Mouse (Mus musculus) liver, embryonic 16.5 days (tissue): Measurements from ENCODE around the gene Shbg. TPM values are rescaled to one million over a fixed set of nuclear protein-coding genes. Genes with fewer than 3 reads are reported as not detected.
"Not testable (repeated sequence)": the region's sequence is repeated elsewhere in the genome, so short reads cannot be mapped to it uniquely, and the experiment has no call there.

Source experiments
- ATAC-seq: fragments of 200-750 bp; cut with Nextera tagmentation; 2 replicates; pipeline ENCODE4 v1.8.0; 2017; ENCODE audit warnings: low read depth, mild to moderate bottlenecking, moderate number of reproducible peaks, moderate library complexity
- H3K27ac ChIP-seq: fragments of 300-500 bp; sonication (generic); 2 replicates; pipeline ENCODE4 v1.5.1; 2014; ENCODE audit warnings: mild to moderate bottlenecking, low read length
- H3K27me3 ChIP-seq: fragments of 300-500 bp; sonication (generic); 2 replicates; pipeline ENCODE4 v1.6.1; 2014; ENCODE audit warnings: low read depth, low read length, mixed read lengths; ENCODE audit not compliant: control insufficient read depth, insufficient read depth
- H3K36me3 ChIP-seq: fragments of 300-500 bp; sonication (generic); 2 replicates; pipeline ENCODE4 v1.6.1; 2014; ENCODE audit warnings: mild to moderate bottlenecking; ENCODE audit not compliant: control insufficient read depth, insufficient read depth
- H3K4me1 ChIP-seq: fragments of 300-500 bp; sonication (generic); 2 replicates; pipeline ENCODE4 v1.6.1; 2014; ENCODE audit warnings: low read depth, low read length, mixed read lengths; ENCODE audit not compliant: control insufficient read depth
- H3K4me2 ChIP-seq: fragments of 300-500 bp; sonication (generic); 2 replicates; pipeline ENCODE4 v1.6.1; 2014; ENCODE audit warnings: low read depth, low read length, mixed read lengths
- H3K4me3 ChIP-seq: fragments of 300-500 bp; sonication (generic); 2 replicates; pipeline ENCODE4 v1.5.1; 2014; ENCODE audit warnings: low read depth, mild to moderate bottlenecking, low read length
- H3K9ac ChIP-seq: fragments of 300-500 bp; sonication (generic); 2 replicates; pipeline ENCODE4 v1.6.1; 2014; ENCODE audit warnings: low read depth, low read length
- H3K9me3 ChIP-seq: fragments of 300-500 bp; sonication (generic); replicated peaks from 2 replicates; pipeline ENCODE4 v1.6.1; 2016; ENCODE audit warnings: low read length; ENCODE audit not compliant: control insufficient read depth
- WGBS: fragments of 180-500 bp; shearing (Covaris S2); extraction: QIAGEN DNeasy Blood & Tissue Kit; methylation state at CpG from one replicate; pipeline ENCODE4 v1.1.7; 2014; ENCODE audit not compliant: insufficient replicate concordance; 5-methylcytosine and 5-hydroxymethylcytosine counted together
- polyA plus RNA-seq: library from polyadenylated mRNA; unstranded; fragments of >200 nt; fragmentation: Nextera tagmentation; extraction: Ambion mirVana; gene quantifications from 2 replicates; pipeline ENCODE4 v1.2.1, GENCODE M21; 2015

Shbg gene
- polyA plus RNA-seq, 1 experiment from 2014 or later, result 27.9 TPM

GRCm38 (mm10) chr11:69621571-69622268 lies 4.0 kb upstream of the Shbg start, which contains the start of gene Sat2:
Gene Sat2 (plus strand): TSS chr11:69622024.
- H3K36me3 ChIP-seq, result no peaks in the 10 kb centered on the region
- peak; percentile 67 for ATAC-seq
- no peaks in the 10 kb centered on the region for H3K9me3 ChIP-seq
- peak within 1 kb of the TSS; percentile 76 for H3K27ac ChIP-seq
- peaks cover 31% of the 10 kb centered on the region for H3K4me1 ChIP-seq
- peak within 1 kb of the TSS; percentile 59 for H3K9ac ChIP-seq
- 7% methylated on average over 20 of the region's 20 CpGs for WGBS
- H3K4me3 ChIP-seq, result peak within 1 kb of the TSS; percentile 65
- H3K4me2 ChIP-seq, result peak within 1 kb of the TSS; percentile 80
- no peaks in the 10 kb centered on the region for H3K27me3 ChIP-seq

GRCm38 (mm10) chr11:69620394-69621081 lies 2.8 kb upstream of the Shbg start:
- no peaks in the 10 kb centered on the region for H3K36me3 ChIP-seq
- ATAC-seq, result 0 out of 2 replicates have a peak, but pooled peaks have one; percentile 33
- H3K9ac ChIP-seq, result peak overlapping the region; percentile 21; the same call in 1 of the 2 replicates
- H3K27me3 ChIP-seq, result no peaks in the 10 kb centered on the region
- H3K4me1 ChIP-seq, result peaks cover 31% of the 10 kb centered on the region
- H3K4me2 ChIP-seq, result peak overlapping the region; percentile 33
- peak overlapping the region; percentile 74 for H3K27ac ChIP-seq
- H3K4me3 ChIP-seq, result no peak overlapping the region
- 30% methylated on average over 7 of the region's 7 CpGs for WGBS
- no peaks in the 10 kb centered on the region for H3K9me3 ChIP-seq

- Histone ChIP-seq H3K9ac (no peak overlapping the region), H3K36me3 (no peaks in the 10 kb centered on the region), H3K4me1 (peaks cover 34% of the 10 kb centered on the region), H3K4me3 (no peak overlapping the region), H3K27me3 (no peaks in the 10 kb centered on the region), H3K4me2 (no peak overlapping the region), H3K27ac (no peak overlapping the region), H3K9me3 (no peaks in the 10 kb centered on the region)
- WGBS, result 47% methylated on average over 10 of the region's 10 CpGs
- no peak for ATAC-seq
Measured at GRCm38 (mm10) chr11:69616781-69617180, 924 bp downstream of the Shbg start.

DNA sequence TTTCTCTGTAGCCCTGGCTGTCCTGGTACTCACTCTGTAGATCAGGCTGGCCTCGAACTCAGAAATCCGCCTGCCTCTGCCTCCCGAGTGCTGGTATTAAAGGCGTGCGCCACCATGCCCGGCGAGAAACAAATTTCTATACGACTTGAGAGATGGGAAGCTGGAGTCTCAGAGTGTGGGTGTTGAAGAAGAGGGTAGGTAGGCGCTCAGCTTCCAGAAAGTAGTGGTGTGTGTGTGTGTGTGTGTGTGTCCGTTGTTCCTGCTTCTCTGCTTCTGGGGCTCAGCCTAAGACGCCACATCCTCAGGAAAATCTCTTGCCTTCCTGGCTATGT lies 3.5 kb downstream of the Shbg start:
- ATAC-seq, H3K36me3 ChIP-seq, H3K9me3 ChIP-seq, H3K27ac ChIP-seq, H3K27me3 ChIP-seq: not testable (repeated sequence)
- WGBS, result 38% methylated on average over 11 of the region's 11 CpGs
- H3K9ac ChIP-seq, result peak overlapping the region; percentile 19; the same call in 1 of the 2 replicates
- peak overlapping the region; percentile 53 for H3K4me3 ChIP-seq
- H3K4me2 ChIP-seq, result peak overlapping the region; percentile 80
- peaks cover 29% of the 10 kb centered on the region for H3K4me1 ChIP-seq

DNA sequence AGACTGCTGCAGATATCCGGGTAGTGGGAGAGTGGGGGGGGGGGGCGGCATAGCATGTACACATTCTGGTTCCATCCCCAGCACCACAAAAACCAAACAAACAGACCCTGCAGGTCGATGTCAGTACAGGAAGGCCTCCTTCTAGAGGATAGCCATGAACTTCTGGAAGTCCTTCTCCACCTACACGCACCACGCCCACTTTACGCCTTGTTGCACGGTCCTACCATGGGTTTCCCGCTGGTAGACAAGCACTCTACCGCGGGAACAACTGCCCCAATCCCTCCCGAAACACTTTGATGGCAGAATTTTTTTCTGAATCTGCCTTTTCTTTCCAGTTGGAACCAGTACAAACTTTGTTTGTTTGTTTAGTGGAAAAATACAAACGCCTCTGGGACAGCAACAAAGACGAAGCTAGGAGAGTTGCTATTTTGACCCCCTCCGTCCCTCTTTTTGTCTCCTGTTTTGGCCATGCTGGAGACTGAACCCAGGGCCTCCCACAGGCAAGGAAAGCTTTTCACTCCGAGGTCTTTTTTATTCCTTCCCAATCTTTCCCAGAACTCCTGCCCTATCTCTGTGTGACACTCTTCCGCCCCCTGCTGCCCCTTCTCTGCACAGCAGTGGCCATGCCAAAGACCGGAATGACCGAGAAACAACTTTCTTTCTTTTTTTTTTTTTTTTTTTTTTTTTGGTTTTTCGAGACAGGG lies 4.0 kb downstream of the Shbg start:
- 8% methylated on average over 19 of the region's 19 CpGs for WGBS
- Histone ChIP-seq H3K36me3 (no peaks in the 10 kb centered on the region), H3K9me3 (no peaks in the 10 kb centered on the region), H3K27ac (peak overlapping the region; percentile 2; the same call in 1 of the 2 replicates), H3K4me3 (peak overlapping the region; percentile 53), H3K4me2 (peak overlapping the region; percentile 80), H3K9ac (peak overlapping the region; percentile 65), H3K27me3 (no peaks in the 10 kb centered on the region), H3K4me1 (peaks cover 34% of the 10 kb centered on the region)
- ATAC-seq, result peak; percentile 63

DNA sequence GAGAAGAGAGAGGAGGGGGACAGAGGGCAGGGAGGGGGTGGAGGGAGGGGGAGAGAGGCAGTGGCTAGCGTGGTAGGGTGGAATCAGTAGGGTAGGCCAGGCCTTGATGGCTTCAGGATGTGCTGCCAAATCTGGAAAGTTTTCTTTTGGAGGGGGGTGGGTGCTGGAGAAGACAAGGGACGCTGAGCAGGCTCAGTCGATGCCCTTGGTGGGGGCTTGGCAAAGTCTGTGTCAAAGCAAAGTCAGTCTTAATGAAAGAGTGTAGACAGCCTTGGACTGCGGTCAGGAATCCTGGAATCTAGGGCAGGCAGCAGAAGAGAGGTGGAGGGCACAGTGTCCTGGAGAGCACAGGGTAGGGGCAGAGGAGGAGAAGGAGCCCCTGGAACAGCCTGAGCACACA lies 6.8 kb downstream of the Shbg start:
- Histone ChIP-seq H3K9ac (no peak overlapping the region), H3K4me1 (peaks cover 42% of the 10 kb centered on the region), H3K9me3 (no peaks in the 10 kb centered on the region), H3K4me2 (no peak overlapping the region), H3K4me3 (no peak overlapping the region), H3K27ac (no peak overlapping the region), H3K27me3 (no peaks in the 10 kb centered on the region), H3K36me3 (no peaks in the 10 kb centered on the region)
- ATAC-seq, result no peak
- WGBS, result 68% methylated on average over 4 of the region's 4 CpGs

DNA sequence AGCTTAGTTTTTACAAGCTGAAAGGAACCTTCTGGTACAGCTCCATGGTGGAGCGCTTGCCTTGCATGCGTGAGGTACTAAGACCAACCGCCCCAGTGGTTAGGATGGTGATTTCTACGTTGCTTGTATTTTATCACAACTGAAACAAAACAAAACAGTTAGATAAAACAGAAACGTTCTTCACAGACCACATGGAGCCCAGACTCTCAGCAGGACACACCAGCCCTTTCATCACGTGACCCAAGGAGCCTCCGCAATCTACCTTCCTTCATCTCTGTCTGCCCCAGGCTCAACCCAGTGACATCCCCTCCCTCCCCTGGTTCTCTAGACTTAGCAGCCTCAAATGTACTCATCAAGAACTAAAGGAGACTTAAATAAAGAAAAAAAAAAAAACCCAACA lies 8.3 kb downstream of the Shbg start:
- Histone ChIP-seq H3K36me3 (no peaks in the 10 kb centered on the region), H3K9me3 (no peaks in the 10 kb centered on the region), H3K4me2 (peak overlapping the region; percentile 20; the same call in 1 of the 2 replicates), H3K9ac (peak overlapping the region; percentile 13), H3K4me1 (peaks cover 53% of the 10 kb centered on the region), H3K4me3 (no peak overlapping the region), H3K27ac (peak overlapping the region; percentile 56), H3K27me3 (peaks cover 2% of the 10 kb centered on the region; the same call in 1 of the 2 replicates)
- 19% methylated on average over 7 of the region's 7 CpGs for WGBS
- no peak for ATAC-seq

GRCm38 (mm10) chr11:69608525-69608924 lies 9.2 kb downstream of the Shbg start:
- peak overlapping the region; percentile 56 for H3K27ac ChIP-seq
- 44% methylated on average over 3 of the region's 3 CpGs for whole genome bisulfite sequencing
- H3K27me3 ChIP-seq, result peaks cover 2% of the 10 kb centered on the region; the same call in 1 of the 2 replicates
- no peak overlapping the region for H3K9ac ChIP-seq
- H3K36me3 ChIP-seq, result no peaks in the 10 kb centered on the region
- peaks cover 51% of the 10 kb centered on the region for H3K4me1 ChIP-seq
- H3K4me2 ChIP-seq, result no peak overlapping the region
- no peak for ATAC-seq
- no peak overlapping the region for H3K4me3 ChIP-seq
- no peaks in the 10 kb centered on the region for H3K9me3 ChIP-seq
